Mouse (Mus musculus): Measurements from ENCODE around the gene A030005L19Rik. TPM values are rescaled to one million over a fixed set of nuclear protein-coding genes. Genes with fewer than 3 reads are reported as not detected.
"Not testable (repeated sequence)": the region's sequence is repeated elsewhere in the genome, so short reads cannot be mapped to it uniquely, and the experiment has no call there.

The A030005L19Rik gene
- polyA plus RNA-seq, 1 experiment from 2014 or later: 0.29 TPM

DNA sequence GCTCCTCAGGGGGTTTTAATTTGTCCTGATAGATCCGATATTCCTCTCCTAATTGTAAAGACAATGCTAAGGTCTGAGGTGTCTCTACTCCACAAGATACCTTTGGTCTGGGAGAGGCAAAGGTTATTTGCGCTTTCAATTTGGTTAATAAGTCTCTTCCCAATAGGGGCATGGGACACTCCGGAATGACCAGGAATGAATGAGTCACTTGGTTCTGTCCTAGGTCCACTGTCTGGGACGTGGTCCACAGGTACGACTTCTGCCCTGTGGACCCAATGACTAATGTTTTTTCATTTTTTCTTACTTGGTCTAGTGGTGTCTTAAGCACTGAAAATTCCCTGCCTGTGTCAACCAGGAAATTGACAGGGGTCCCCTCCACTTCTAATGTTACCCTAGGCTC, 25.5 kb downstream of the A030005L19Rik start:
- Histone ChIP-seq H3K4me3 (no peak overlapping the region), H3K9ac (no peak overlapping the region), H3K9me3 (replicated peaks) (peaks cover 25% of the 10 kb centered on the region), H3K4me1 (replicated peaks) (no peaks in the 10 kb centered on the region), H3K4me2 (no peak overlapping the region), H3K27me3 (replicated peaks) (no peaks in the 10 kb centered on the region), H3K36me3 (no peaks in the 10 kb centered on the region), H3K27ac (ENCODE audit: poor library complexity, severe bottlenecking) (no peak overlapping the region)
- ATAC-seq (ENCODE audit: insufficient number of reproducible peaks, low FRiP score): no peak
- WGBS: 91% methylated on average over 5 of the region's 5 CpGs

DNA sequence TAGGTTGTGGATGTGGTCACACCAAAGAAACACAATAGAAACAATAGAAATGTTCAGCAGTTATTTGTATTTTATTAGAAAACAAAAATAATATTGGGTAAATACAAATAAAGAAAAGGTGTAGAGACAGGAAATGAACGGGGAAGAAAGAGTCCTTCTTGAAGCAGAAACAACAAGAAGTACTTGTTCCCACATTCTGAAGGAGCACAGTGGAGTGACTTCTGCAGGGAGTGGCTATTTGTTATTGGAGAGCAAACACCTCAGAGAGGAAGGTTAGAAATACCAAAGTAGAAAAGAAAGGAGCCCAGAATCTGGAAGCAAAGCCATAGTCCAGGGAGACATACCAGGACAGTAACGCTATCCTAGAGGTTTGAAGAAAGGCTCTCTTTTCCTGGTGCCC, 29.4 kb downstream of the A030005L19Rik start:
- not testable (repeated sequence) for H3K4me3 ChIP-seq; H3K27me3 ChIP-seq (replicated peaks); H3K9ac ChIP-seq; ATAC-seq (ENCODE audit: insufficient number of reproducible peaks, low FRiP score); H3K36me3 ChIP-seq; H3K27ac ChIP-seq (ENCODE audit: poor library complexity, severe bottlenecking); H3K4me2 ChIP-seq; H3K4me1 ChIP-seq (replicated peaks)
- WGBS: 89% methylated on average over 2 of the region's 2 CpGs
- H3K9me3 ChIP-seq (replicated peaks): peaks cover 21% of the 10 kb centered on the region

DNA sequence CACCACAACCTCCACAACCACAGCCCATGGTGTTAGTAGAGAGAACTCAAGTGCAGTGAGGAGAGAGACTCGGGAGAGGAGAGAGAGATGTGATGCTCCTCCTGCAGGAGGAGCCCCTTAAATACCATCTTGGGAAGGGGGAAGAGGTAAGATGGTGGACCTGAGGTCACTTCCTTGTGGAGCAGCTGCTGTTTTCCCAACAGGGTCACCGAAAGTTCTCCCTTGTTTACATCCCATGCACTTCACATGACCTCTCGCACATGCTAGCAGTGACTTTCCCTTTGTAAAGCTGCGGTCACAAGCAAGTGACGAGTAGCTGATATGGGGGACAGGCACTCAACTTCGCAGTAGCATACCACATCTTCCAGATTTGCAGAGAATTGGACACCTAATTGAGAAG, 30.2 kb downstream of the A030005L19Rik start, which contains the start of gene A030003K21Rik:
A030003K21Rik (minus strand) TSS at position 94 of the 400 bp plus-strand sequence.
- H3K36me3 ChIP-seq; H3K27me3 ChIP-seq (replicated peaks); ATAC-seq (ENCODE audit: insufficient number of reproducible peaks, low FRiP score); H3K9ac ChIP-seq; H3K27ac ChIP-seq (ENCODE audit: poor library complexity, severe bottlenecking); H3K4me2 ChIP-seq; H3K4me3 ChIP-seq; H3K4me1 ChIP-seq (replicated peaks): not testable (repeated sequence)
- WGBS: no CpG with 5 or more reads among the region's 6 CpGs
- peaks cover 21% of the 10 kb centered on the region for H3K9me3 ChIP-seq (replicated peaks)

DNA sequence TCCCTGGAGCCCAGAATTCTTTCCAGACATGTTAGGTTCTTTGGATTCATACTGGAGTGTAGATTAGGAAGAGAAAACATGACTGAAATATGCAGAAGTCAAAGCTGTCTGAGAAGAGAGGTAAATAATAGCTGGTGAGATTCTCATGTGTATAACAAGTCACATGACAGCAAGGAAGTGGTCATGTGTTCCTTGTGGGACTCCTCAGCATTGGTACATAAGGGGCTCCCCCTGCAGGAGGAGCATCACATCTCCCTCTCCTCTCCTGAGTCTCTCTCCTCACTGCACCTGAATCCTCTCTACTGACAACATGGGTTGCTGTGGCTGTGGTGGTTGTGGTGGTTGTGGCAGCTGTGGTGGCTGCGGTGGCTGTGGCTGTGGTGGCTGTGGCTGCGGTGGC, 32.9 kb downstream of the A030005L19Rik start:
- WGBS: 67% methylated on average over 1 of the region's 2 CpGs
- H3K4me2 ChIP-seq; H3K9ac ChIP-seq; H3K36me3 ChIP-seq; H3K27me3 ChIP-seq (replicated peaks); H3K9me3 ChIP-seq (replicated peaks); ATAC-seq (ENCODE audit: insufficient number of reproducible peaks, low FRiP score); H3K27ac ChIP-seq (ENCODE audit: poor library complexity, severe bottlenecking); H3K4me1 ChIP-seq (replicated peaks); H3K4me3 ChIP-seq: not testable (repeated sequence)

DNA sequence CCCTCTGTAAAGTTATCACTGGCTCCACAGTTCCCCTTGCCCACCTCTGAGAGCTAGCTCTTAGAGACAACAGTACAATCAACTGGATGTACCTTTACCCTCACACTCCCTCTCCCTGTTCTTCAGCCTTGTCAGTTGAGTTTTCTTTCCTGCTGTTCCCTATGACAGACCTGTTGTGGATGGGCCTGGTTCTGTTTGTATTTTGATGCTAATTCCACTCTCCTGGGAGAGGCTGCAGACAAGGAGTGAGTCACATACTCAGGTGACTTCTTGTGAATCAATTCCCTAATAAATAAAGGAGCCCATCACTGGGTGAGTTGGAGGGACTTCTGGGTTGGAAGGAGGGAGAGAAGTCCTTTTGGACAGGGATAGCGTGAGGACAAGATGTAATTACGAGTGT, 35.5 kb downstream of the A030005L19Rik start:
- ATAC-seq (ENCODE audit: insufficient number of reproducible peaks, low FRiP score): no peak
- Histone ChIP-seq H3K9me3 (replicated peaks) (no peaks in the 10 kb centered on the region), H3K4me3 (no peak overlapping the region), H3K4me1 (replicated peaks) (0 out of 2 replicates have a peak, but pooled peaks cover 4% of the 10 kb centered on the region), H3K27ac (ENCODE audit: poor library complexity, severe bottlenecking) (no peak overlapping the region), H3K36me3 (no peaks in the 10 kb centered on the region), H3K9ac (no peak overlapping the region), H3K4me2 (no peak overlapping the region), H3K27me3 (replicated peaks) (no peaks in the 10 kb centered on the region)
- 93% methylated on average over 2 of the region's 2 CpGs for WGBS

DNA sequence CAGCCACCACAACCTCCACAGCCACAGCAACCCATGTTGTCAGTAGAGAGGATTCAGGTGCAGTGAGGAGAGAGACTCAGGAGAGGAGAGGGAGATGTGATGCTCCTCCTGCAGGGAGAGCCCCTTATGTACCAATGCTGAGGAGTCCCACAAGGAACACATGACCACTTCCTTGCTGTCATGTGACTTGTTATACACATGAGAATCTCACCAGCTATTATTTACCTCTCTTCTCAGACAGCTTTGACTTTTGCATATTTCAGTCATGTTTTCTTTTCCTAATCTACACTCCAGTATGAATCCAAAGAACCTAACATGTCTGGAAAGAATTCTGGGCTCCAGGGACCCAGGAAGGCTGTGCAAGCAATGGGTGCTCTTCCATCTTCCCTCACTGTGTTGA, 42.8 kb downstream of the A030005L19Rik start, which contains the start of gene Gm7544:
Gm7544 (minus strand) TSS at position 101 of the 400 bp plus-strand sequence.
- H3K27ac ChIP-seq (ENCODE audit: poor library complexity, severe bottlenecking); H3K4me2 ChIP-seq; H3K27me3 ChIP-seq (replicated peaks); H3K4me1 ChIP-seq (replicated peaks); ATAC-seq (ENCODE audit: insufficient number of reproducible peaks, low FRiP score); H3K9ac ChIP-seq; H3K4me3 ChIP-seq; H3K36me3 ChIP-seq; H3K9me3 ChIP-seq (replicated peaks): not testable (repeated sequence)

DNA sequence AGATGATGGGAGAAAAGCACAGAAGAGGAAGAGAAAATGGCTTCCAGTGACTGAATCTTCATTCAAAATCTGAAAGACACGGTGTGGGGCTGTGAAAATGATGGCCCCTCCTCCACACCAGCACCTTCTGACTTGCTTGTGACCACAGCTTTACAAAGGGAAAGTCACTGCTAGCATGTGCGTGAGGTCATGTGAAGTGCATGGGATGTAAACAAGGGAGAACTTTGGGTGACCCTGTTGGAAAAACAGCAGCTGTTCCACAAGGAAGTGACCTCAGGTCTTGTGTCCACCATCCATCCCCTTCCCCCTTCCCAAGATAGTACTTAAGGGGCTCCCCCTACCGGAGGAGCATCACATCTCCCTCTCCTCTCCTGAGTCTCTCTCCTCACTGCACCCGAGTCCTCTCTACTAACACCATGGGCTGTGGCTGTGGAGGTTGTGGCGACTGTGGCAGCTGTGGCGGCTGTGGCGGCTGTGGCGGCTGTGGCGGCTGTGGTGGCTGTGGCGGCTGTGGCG, 46.8 kb downstream of the A030005L19Rik start, which contains the start of gene Gm47955:
Gm47955 (plus strand) TSS at position 417 of the 516 bp plus-strand sequence.
- no peaks in the 10 kb centered on the region for H3K4me1 ChIP-seq (replicated peaks)
- no peak within 1 kb of the TSS for H3K4me2 ChIP-seq
- H3K9ac ChIP-seq: no peak within 1 kb of the TSS
- H3K9me3 ChIP-seq (replicated peaks): 0 out of 2 replicates have a peak, but pooled peaks cover 6% of the 10 kb centered on the region
- no peak within 1 kb of the TSS for H3K27ac ChIP-seq (ENCODE audit: poor library complexity, severe bottlenecking)
- ATAC-seq (ENCODE audit: insufficient number of reproducible peaks, low FRiP score): no peak
- WGBS: 85% methylated on average over 11 of the region's 11 CpGs
- no peaks in the 10 kb centered on the region for H3K36me3 ChIP-seq
- H3K4me3 ChIP-seq: no peak within 1 kb of the TSS
- no peaks in the 10 kb centered on the region for H3K27me3 ChIP-seq (replicated peaks)

Other genes with a start within 250 kb of the A030005L19Rik start
- 207 and 208 TPM in 2 replicates for gene Mff, start 188.4 kb upstream of the A030005L19Rik start, polyA plus RNA-seq (2016; fragmentation: Nextera tagmentation; extraction: Ambion mirVana)
- 0.17 TPM in 1 of 2 replicates, not detected in the other for gene Tm4sf20, start 144.9 kb upstream of the A030005L19Rik start, polyA plus RNA-seq (2016; fragmentation: Nextera tagmentation; extraction: Ambion mirVana)
- not detected in 2 replicates for gene Gm47791, start 142.1 kb upstream of the A030005L19Rik start, polyA plus RNA-seq (2016; fragmentation: Nextera tagmentation; extraction: Ambion mirVana)
- gene Agfg1, start 73.8 kb upstream of the A030005L19Rik start, polyA plus RNA-seq (2016; fragmentation: Nextera tagmentation; extraction: Ambion mirVana): 46.4 and 47.0 TPM in 2 replicates
- not detected in 2 replicates for gene A030014E15Rik, start 11.6 kb downstream of the A030005L19Rik start, polyA plus RNA-seq (2016; fragmentation: Nextera tagmentation; extraction: Ambion mirVana)
- not detected in 2 replicates for gene Gm6217, start 18.1 kb downstream of the A030005L19Rik start, polyA plus RNA-seq (2016; fragmentation: Nextera tagmentation; extraction: Ambion mirVana)
- gene A030003K21Rik, start 30.1 kb downstream of the A030005L19Rik start, polyA plus RNA-seq (2016; fragmentation: Nextera tagmentation; extraction: Ambion mirVana): not detected in 2 replicates
- not detected in 2 replicates for gene Gm7544, start 42.7 kb downstream of the A030005L19Rik start, polyA plus RNA-seq (2016; fragmentation: Nextera tagmentation; extraction: Ambion mirVana)
- gene Gm47955, start 47.0 kb downstream of the A030005L19Rik start, polyA plus RNA-seq (2016; fragmentation: Nextera tagmentation; extraction: Ambion mirVana): not detected in 2 replicates
- not detected in 2 replicates for gene Gm47959, start 87.2 kb downstream of the A030005L19Rik start, polyA plus RNA-seq (2016; fragmentation: Nextera tagmentation; extraction: Ambion mirVana)
- gene Slc19a3, start 125.1 kb downstream of the A030005L19Rik start, polyA plus RNA-seq (2016; fragmentation: Nextera tagmentation; extraction: Ambion mirVana): 2.3 and 2.7 TPM in 2 replicates
- not detected in 2 replicates for gene Krtap28-10, start 129.2 kb downstream of the A030005L19Rik start, polyA plus RNA-seq (2016; fragmentation: Nextera tagmentation; extraction: Ambion mirVana)
- gene Gm47969, start 131.6 kb downstream of the A030005L19Rik start, polyA plus RNA-seq (2016; fragmentation: Nextera tagmentation; extraction: Ambion mirVana): not detected in 2 replicates
- gene A030005K14Rik, start 146.1 kb downstream of the A030005L19Rik start, polyA plus RNA-seq (2016; fragmentation: Nextera tagmentation; extraction: Ambion mirVana): not detected in 2 replicates
- not detected in 2 replicates for gene Krtap28-13, start 147.6 kb downstream of the A030005L19Rik start, polyA plus RNA-seq (2016; fragmentation: Nextera tagmentation; extraction: Ambion mirVana)
- 0.21 and 0.66 TPM in 2 replicates for gene Ccl20, start 203.4 kb downstream of the A030005L19Rik start, polyA plus RNA-seq (2016; fragmentation: Nextera tagmentation; extraction: Ambion mirVana)
- not detected in 2 replicates for gene Daw1, start 246.4 kb downstream of the A030005L19Rik start, polyA plus RNA-seq (2016; fragmentation: Nextera tagmentation; extraction: Ambion mirVana)

Measured in heart, embryonic 12.5 days (tissue).